Mouse (Mus musculus) 3134 (cell line): Measurements from ENCODE around the gene Fam117a.

Source experiments
- DNase-seq: peaks from one replicate; pipeline ENCODE4 v3.0.0-alpha.2; 2011; ENCODE audit warnings: low spot score; ENCODE audit not compliant: insufficient read length; ENCODE audit errors: extremely low read depth

Gene Fam117a

DNA sequence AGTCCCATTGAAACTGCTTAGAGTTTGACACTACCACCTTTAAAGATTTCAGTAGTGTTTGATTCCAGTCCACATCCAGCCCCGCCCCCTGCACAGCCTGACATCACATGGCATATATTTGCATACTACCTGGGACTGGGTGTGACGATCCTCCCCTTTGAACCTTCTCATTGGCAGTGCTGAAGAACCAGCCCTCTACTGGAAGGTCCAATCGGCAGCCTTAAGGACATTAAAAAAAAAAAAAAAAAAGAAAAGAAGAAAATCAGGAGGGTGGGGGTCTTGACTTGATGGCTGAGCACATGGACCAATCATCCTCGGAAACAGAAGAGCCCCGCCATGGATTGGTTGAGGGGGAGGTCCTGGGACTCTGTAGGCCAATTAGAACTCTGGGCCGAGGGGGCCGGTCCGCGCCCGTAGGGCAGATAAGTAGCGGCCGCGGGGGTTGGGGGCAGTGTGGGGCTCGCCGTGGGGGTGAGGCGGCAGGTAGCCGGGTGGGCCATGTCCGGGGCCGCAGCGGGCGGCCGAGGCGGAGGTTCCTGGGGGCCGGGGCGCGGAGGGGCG, at the start of gene Fam117a:
Gene Fam117a (plus strand): TSS at position 451 of the 561 bp plus-strand sequence.
- DNase-seq = no peak

DNA sequence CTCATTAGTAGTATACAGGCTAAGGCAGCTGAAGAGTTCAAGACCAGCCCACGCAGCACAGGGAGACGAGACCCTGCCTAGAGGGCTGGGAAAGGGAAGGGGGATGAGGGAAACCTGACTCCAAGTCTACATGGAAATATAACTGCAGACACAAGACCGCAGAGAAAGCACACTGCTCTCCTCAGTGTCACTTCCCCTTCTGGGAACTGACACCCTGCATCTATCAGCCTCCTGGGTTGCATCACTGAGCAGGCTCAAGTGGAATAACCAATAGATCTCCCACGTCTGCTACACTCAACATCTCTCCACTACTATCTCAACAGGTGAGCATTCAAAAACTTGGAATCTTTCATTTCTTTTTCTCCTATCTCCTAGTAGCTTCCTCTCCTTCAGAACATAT, 44.8 kb upstream of the Fam117a start:
- DNase-seq = no peak

DNA sequence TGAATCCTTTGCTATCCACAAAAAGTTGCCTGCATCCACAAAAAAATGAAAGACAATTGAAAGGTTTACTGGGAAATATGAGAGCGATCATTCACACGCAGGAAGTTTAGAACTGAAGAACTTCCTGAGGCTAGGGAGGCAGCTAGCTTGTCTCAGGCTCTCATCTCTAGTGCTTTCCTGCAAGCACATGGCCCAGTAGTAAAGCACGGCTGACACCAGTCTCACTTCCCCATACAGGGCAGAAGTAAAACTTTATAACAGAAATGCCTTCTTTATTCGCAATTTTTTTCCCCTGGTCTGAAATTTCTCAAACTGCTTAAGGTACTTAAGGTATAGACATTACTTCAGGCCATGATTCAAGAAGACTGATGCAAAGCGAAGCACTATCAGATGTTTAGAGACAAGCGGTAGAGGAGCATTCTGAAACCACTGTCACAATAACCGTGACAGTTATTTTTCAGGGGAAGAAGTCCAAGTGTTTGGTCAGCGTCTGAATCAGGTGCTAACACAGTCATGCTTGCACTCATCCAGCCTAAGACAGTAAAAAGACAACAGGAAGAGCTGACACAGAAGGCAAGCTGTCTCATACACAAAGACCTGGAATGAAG, 43.7 kb upstream of the Fam117a start:
- DNase-seq = no peak

DNA sequence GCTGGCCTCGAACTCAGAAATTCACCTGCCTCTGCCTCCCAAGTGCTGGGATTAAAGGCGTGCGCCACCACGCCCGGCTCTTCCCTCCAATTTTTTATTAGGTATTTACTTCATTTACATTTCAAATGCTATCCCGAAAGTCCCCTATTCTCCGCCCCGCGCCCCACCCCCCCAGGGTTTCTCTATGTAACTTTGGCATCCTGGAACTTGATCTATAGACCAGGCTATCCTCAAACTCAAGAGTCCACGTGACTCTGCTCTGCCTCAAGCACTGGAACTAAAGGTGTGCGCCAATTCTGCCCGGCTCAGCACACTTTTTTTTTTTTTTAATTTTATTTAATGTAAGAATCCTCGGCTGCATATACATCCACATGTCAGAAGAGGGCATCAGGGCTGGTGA, 41.1 kb upstream of the Fam117a start:
- DNase-seq = no peak

DNA sequence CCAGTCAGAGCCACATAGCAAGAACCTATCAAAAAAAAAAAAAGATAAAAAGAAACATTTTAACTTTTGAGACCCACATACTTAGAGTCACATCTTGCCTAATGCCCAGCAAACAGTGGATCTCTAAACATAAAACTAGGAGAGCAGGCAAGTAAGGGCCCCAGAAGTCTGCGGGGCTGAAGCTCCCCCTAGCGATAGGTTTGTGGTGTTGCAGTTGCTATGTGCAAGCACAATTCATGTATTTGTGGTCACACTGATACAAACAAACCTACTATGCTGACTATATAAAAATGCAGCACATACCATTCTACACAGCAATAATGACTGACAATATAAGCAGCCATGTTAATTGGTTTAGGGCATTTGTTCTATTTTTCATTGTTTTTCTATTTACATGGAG, 38.7 kb upstream of the Fam117a start:
- DNase-seq = peak; percentile 21

DNA sequence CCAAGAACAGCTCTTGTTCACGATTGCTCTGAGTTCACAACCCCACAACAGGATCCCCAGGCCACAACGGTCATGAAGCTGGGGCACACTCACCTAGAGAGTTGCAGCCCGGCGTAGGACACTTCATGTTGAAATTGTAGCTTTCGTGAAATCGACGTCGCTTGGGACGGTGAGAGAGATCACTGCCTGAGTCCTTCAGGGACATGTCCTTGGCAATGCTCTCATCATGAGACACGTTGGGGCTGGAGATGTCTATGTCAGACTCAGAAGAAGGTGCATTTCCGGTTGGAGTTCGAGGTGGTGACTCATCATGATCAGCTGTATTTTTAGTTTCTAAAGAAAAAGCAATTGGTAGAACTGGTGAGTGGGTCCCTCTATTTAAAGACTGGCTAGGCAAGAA, 36.9 kb upstream of the Fam117a start:
- DNase-seq = no peak

DNA sequence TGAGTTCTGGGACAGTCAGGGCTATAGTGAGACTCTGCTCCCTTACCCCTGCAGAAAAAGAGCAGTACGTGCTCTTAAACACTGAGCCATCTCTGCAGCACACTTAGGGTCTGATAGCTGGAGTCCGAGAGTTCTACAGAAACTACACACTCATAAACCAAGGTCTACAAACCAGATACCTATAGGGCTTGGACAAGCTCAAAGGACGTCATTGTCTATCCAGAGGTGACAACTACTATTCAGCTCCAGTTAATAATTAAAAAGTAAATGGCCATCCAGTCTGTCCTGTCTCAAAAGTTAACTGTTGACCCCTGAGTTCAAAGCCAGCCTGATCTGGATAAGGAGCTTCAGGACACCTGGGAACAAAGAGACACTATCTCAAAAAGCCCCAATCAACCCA, 35.0 kb upstream of the Fam117a start:
- no peak for DNase-seq

DNA sequence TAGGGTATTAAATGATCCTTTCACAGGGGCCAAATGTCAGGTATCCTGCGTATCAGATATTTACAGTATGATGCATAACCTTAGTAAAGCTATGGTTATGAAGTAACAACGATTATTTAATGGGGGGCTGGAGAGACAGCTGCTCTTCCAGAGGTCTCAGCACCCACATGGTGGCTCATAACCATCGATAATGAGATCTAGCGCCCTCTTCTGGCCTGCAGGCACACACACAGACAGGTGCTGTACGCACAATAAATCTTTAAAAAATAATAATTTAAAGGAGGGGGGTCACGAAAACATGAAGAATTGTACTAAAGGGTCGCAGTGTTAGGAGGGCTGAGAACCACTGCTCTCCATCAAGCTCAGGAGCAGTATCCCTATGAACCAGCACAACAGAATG, 31.2 kb upstream of the Fam117a start:
- DNase-seq = no peak

DNA sequence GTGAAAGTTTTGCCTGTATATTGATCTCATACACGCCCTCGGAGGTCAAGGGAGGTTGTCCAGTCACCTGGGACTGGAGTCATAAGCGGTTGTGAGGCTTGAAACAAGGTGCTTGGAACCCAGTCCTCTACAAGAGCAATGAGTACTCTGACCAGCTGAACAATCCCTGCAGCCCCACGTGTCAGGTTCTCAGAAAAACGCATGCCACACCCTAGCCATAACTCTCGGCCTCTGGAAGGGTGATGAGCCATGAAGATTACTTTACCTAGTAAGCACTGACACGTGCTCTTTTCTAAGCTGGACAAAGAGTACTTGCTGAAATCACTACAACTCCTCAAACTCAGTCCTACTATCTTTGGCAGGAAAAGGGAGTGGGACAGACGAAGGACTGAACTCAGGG, 29.3 kb upstream of the Fam117a start:
- DNase-seq = no peak

DNA sequence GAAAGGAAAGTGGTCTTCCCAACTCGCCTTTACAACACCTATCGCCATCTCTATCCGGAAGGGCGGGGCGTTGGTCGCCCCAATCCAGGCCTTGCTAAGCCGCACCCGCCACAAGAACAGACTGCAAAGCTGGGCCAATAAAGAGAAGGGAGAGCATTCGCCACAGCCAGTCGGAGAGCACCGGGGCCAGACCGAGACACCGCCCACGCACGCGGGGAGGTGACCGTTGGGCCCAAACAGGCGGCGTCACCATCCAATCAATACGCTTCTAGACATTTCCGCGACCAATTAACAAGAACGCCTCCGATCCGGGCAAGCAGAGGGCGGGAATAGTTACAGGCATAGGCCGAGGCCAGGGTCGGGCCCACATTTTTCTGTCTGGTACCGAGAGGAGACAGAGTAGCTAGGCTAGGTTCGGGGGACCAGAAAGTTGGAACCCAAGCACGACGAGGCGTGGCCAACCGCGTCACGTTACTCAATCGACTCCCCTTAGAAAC, 27.3 kb upstream of the Fam117a start:
- DNase-seq = peak; percentile 100

DNA sequence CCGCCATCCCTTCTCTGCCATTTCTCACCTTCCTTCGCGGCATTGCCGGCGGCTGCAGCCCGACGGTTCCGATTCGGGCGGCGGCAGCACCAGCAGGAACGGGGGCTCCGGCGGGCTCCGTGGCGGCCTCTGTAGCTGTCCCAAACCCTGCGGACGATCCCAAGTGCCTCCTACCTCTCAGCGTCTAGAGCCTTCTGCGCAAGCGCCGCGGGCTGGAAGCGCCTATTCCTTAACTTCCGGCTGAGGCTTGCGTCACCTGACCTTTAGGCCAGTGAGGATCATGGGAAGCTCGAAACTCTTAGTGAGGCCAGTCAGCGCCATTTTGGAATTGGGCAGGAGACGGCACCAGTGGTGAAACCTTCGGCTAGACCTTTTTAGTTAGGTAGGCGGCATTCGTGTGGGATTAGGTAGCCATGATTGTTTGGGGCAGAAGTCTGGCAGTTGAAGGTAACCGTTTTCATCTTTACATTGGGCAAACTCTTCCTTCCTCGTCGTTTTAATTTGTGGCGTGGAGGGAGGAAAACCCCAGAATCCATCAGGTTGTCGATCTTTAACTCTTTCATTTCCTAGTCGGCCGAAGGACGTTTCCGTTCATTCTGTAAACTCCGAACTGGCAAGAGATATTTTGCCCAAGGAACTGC, 26.7 kb upstream of the Fam117a start, which contains the start of gene Kat7:
Gene Kat7 (minus strand): TSS at position 240 of the 641 bp plus-strand sequence.
- DNase-seq = peak; percentile 92

DNA sequence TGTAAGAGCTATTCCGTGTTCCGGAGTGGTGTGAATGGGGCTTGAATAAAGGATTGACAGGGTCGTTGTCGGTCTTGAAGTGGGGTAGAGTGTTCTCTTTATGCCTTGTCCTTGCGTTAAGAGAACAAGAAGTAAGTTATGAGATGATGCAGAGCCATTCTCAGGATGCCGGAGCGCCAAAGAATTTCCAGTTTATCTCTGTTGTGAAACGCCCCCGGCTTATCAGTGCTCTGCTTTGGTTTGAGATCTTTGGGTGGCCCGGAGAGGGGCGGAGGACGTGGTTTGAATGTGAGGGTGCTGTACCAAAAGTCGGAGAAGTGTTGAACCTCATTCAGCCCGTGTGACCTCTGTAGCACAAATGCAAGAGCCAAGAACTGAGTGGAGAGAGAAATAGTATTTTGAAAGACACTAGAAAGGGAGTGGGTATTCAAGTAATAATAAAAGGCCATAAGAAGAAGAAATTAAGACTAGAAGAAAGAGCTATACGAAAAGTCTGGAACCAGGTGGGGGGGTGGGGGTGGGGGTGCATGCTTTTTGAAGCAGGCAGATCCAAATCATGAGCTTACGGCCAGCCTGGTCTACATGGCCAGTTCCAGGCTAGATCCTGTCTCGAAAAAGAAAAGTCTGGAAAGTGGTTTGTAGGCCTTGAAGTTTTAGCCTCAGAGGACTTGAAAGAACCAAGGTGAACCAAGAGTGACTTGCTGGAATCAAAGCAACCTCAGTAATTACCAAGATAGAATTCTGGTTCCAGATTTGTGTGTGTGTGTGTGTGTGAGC, 26.0 kb upstream of the Fam117a start:
- DNase-seq = no peak

DNA sequence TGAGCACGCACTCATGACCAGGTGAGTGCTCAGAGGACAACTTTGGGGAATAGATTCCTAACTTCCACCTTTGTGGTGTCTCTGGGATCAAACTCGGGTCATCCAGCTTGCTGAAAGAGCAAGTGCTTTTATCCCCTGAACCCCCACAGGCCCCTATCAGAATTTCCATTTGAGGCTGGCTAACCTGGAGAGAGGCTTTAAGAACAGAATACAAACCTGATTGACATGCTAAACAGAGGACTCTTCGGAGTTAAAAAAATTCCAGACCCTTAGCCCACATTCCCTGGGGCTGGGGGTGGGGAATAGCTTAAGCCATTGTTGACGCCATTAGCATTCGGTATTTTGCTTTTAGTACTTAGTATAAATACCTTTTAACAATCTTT, 25.4 kb upstream of the Fam117a start:
- no peak for DNase-seq

DNA sequence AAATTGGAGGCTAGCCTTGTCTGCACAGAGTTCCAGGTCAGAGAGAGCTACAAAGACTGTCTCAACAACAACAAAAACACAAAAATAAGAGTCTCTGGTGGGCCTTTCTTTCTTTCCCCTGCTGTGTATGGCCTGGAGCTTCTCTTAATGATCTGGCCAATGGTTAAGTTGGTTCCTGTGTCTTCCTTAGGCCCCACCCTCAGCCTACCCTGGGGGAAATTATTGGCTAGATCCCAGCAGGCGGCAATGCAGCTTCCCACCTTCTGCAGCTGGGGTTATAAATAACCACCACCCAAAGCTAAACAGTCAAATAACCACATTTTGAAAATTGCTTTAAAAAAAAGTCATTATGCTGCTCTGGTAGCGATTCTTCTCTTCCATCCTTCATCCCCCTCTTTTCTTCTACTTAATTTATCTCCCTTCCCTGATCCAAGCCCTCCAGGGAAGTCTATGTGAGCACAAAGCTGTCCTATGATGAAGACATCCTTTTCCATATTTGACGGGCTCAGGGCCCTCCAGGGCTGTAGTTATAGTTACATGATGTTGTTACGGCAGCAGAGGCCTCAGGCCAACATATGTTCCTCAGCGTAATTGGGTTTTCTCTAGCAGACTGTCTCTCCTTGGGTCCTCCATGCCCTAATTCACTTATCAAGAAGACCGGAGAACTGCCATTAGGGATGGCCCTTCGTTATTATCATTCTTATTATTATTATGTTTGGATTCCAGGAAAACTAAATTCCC, 21.4 kb upstream of the Fam117a start:
- no peak for DNase-seq

DNA sequence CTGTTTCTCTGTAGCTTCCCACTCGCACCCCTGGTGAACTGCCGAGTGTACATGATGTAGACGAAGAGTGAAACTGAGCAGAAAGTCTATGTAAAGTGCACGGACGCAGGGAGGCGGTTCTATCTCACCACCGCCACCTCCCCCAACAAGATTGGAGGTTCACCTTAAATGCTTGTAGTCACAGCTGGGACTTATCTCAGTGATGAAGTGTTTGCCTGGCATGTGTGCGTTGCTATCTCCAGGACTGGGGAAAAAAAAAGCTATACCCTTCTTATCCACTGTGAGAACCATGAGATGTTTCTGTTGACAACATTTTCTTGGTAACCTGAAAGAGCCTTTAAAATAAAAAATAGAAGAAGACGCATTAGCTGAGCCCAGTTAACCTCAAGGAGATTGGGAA, 18.7 kb upstream of the Fam117a start:
- no peak for DNase-seq

DNA sequence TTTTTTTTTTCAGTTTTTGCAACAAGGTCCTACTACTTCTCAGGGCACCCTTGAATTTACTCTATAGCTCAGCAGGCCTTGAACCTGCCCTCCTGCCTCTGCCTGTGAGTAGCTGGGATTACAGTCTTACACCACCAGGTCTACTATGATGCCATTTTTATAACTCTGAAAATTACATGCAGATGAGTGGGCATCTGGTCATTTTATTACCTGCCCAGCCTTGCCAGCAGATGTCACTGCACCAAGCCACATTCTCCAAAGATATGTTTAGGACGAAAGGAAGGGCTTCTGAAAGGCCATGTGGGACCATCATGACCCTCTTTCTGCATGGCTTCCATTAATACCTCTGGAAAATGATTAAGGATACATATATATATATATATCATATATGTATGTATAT, 17.3 kb upstream of the Fam117a start:
- no peak for DNase-seq

DNA sequence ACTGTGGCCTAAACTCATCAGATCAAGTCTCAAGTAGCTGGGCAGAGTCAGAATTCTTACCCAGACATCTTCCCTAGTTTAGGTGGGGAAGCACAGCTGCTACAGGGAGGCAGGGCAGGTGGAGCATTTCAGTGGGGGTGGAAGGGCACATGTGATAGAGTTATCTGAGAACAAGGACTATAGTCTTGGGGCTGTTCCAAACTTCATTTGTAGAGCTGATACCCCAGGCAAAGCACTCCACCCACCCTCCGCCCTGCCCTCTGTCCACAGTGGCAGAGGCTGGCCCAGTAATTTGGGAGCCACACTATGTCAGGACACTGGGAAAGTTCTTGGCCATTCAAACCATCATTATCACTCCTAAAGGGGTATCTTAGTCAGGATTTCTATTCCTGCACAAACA, 16.8 kb upstream of the Fam117a start:
- DNase-seq = no peak

DNA sequence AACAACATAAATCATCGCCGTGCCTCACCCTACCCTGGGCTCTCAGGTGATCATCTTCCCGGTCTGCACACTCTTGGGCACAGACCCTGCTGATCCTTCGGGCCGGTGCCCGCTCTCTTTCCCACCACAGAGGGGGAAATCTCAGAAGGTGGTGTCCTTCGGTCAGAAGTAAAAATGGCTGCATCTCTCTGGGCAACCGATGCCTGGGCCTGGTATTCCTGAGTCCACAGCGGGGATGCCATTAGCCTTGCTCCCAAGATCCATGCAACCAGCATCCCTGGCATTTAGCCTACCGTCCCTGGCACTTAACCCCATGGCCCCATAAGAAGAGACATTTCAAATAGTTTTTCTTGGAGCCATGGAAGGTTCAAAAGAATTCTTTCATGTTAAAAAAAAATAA, 12.6 kb upstream of the Fam117a start:
- no peak for DNase-seq

DNA sequence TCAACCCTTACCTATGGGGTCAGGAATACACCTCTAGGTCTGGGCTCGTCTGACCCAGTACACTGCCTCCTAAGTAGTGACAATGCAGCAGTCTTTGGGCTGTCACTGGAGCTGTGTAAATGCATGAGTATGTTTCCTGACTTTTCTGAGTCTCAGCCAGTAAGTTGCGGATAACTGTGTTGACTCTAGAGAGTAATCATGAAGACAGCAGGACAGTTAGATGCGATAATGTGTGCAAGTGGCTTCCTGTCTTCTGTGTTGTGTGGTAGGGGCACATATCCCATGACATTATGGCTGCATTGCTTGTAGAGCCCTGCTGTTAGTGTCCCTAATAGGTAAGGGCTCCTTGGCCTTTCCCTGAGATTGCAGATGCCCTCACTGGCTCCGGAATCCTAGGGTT, 11.0 kb upstream of the Fam117a start:
- no peak for DNase-seq

DNA sequence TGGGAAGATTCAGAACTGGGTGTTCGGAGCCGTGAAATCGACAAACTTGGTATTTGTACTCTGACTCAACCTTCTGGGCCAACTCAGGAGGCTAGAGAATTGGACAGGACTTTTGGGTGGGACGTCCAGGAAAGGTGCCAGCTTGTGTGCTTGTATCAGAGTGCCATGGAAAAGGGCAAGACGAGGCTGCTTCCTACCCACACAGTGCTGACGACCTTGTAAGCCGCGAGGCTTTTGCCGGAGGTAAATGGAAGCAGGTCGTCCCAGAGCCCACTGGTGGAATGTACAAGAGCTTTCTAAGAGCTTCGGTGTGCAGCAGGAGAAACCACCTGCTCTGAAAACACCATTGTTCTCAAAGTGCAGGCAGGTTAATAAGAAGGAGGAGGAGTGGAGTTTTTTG, 10.6 kb upstream of the Fam117a start:
- DNase-seq = no peak

DNA sequence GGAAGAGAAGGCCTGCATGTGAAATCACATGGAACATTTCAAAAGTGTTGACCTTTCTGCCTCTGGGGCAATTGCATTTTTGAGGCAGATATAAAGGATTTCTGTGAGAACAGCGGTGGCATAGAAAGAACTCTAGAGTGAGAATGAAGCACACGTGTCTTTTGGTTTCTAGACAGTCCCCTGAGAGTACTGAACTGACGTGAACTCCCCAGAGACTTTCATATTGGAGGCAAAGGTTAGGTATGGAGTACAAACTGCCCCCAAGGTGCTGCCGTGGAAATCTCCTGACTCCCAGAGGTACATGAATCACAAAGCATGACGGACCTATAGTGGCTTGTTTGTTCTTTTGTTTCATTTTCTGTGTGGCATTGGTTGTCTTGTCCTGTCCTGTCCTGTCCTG, 8.2 kb upstream of the Fam117a start:
- DNase-seq = no peak
